Mouse (Mus musculus): ENCODE results near the gene Gnmt.

DNA sequence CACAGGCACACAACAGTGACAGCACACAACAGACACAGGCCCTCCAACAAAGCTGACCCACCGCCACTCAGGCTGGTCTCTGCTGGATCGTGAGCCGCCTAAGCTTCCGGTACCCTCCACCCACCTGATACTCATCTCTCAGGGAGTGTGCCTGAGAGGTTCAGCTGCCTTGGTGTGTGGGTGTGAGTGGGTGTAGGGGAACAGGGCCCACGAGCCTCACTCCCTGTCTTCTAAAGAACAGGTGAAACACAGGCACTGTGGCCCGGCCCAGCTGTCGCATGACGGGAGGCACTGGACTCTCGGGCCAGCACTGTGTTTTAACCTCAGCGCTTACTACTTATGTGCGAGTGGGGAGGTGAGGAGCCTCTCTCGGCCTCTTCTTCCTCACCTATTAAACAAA is 26.9 kb downstream of the Gnmt start:
- TF ChIP-seq CTCF (IDR thresholded peaks at IDR 0.05; ENCODE audit: low read depth, low read length), result no peak
- TF ChIP-seq POLR2A (IDR thresholded peaks at IDR 0.05; ENCODE audit: extremely low read depth, insufficient read depth, low read length), result no peak
